Mouse (Mus musculus) intestine, embryonic 14.5 days (tissue): Measurements from ENCODE around the gene Stat4. TPM values are rescaled to one million over a fixed set of nuclear protein-coding genes. Genes with fewer than 3 reads are reported as not detected.

Experiments used
- ATAC-seq: fragments of 200-750 bp; cut with Nextera tagmentation; replicated peaks from 2 replicates; pipeline ENCODE4 v1.8.0; 2017; ENCODE audit warnings: low read depth, moderate number of reproducible peaks, moderate TSS enrichment, moderate library complexity; ENCODE audit not compliant: low FRiP score, low TSS enrichment
- DNase-seq: peaks from one replicate; pipeline ENCODE4 v3.0.0-alpha.2; 2018; ENCODE audit warnings: low spot score
- H3K27ac ChIP-seq: fragments of 300-500 bp; sonication (generic); 2 replicates; pipeline ENCODE4 v1.5.1; 2014; ENCODE audit warnings: low read depth, mild to moderate bottlenecking, control low read depth
- H3K27me3 ChIP-seq: fragments of 300-500 bp; sonication (generic); replicated peaks from 2 replicates; pipeline ENCODE4 v1.6.1; 2014; ENCODE audit warnings: low read length, control low read depth; ENCODE audit not compliant: control insufficient read depth, insufficient read depth
- H3K36me3 ChIP-seq: fragments of 300-500 bp; sonication (generic); 2 replicates; pipeline ENCODE4 v1.6.1; 2014; ENCODE audit warnings: low read length, control low read depth; ENCODE audit not compliant: control insufficient read depth, insufficient read depth
- H3K4me1 ChIP-seq: fragments of 300-500 bp; sonication (generic); replicated peaks from 2 replicates; pipeline ENCODE4 v1.6.1; 2014; ENCODE audit warnings: low read length, control low read depth, mixed read lengths; ENCODE audit not compliant: control insufficient read depth, insufficient read depth
- H3K4me2 ChIP-seq: fragments of 300-500 bp; sonication (generic); 2 replicates; pipeline ENCODE4 v1.6.1; 2014; ENCODE audit warnings: low read length
- H3K4me3 ChIP-seq: fragments of 300-500 bp; sonication (generic); 2 replicates; pipeline ENCODE4 v1.5.1; 2014; ENCODE audit warnings: low read depth, low read length, control low read depth, mixed read lengths
- H3K9ac ChIP-seq: fragments of 300-500 bp; sonication (generic); 2 replicates; pipeline ENCODE4 v1.6.1; 2014; ENCODE audit warnings: mild to moderate bottlenecking, low read length
- H3K9me3 ChIP-seq: fragments of 300-500 bp; sonication (generic); 2 replicates; pipeline ENCODE4 v1.6.1; 2016; ENCODE audit warnings: low read length, control low read depth; ENCODE audit not compliant: control insufficient read depth
- WGBS: fragments of 180-500 bp; shearing (Covaris S2); extraction: QIAGEN DNeasy Blood & Tissue Kit; methylation state at CpG from one replicate; pipeline ENCODE4 v1.1.7; 2014; 5-methylcytosine and 5-hydroxymethylcytosine counted together
- polyA plus RNA-seq: library from polyadenylated mRNA; unstranded; fragments of >200 nt; fragmentation: Nextera tagmentation; extraction: Ambion mirVana; gene quantifications from 2 replicates; pipeline ENCODE4 v1.2.1, GENCODE M21; 2014

The Stat4 gene
- polyA plus RNA-seq, 1 experiment from 2014 or later = 2.4 TPM

DNA sequence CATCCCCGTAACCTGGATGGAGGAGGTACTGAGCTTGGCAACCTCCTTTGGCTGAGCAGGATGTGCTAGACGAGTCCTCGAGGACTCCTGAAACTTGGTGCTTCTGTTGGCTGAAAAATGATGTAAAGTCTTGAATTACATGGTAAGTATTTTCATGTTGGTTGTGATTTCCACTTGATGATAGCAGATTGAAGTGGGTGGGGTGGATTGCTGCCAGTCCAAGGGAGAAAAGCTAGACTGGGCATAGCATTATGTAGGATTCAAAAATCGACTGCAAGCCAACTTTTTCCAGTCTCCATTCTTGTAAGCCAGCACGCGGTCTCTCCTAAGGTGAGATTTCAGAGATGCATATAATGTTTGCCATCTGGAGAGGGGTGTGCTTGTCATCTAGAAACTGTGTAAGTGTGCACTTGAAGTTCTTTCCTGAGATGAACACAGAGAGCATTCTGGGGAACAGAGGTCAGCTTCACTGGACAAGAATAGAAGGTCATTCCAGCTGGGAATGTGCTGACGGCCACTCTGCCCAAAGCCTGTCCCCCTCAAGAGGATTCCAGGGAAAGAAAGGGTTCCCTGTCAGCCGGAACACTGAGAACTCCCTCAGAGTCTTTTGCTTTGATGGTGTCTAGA is 5.1 kb downstream of the Stat4 start:
- Histone ChIP-seq H3K4me2 (no peak overlapping the region), H3K4me1 (peaks cover 11% of the 10 kb centered on the region; the same call in 1 of the 2 replicates), H3K9ac (no peak overlapping the region)

DNA sequence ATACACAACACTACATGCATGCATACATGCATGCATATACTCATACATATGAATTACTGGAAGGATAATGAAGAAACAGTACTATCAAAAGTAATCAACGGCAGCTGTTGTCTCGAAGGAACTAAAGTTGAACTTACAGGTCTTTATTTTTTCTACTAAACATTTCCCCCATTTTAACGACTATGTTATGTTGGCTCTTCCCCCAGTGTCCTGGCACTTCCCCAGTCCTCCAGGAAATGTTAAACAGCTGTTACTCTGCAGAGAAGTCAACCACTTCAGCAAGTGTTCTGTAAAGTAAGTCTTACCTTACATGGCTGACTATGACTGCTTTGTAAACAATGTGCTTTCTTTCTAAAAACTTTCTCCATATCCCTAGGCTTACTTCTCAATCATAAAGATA is 9.1 kb downstream of the Stat4 start:
- WGBS = 44% methylated on average over 3 of the region's 3 CpGs
- Histone ChIP-seq H3K27ac (peak overlapping the region; percentile 14; the same call in 1 of the 2 replicates), H3K9me3 (no peaks in the 10 kb centered on the region), H3K4me3 (no peak overlapping the region), H3K36me3 (no peaks in the 10 kb centered on the region), H3K4me1 (peaks cover 15% of the 10 kb centered on the region; the same call in 1 of the 2 replicates), H3K27me3 (no peaks in the 10 kb centered on the region), H3K4me2 (no peak overlapping the region), H3K9ac (no peak overlapping the region)
- peak; percentile 47 for DNase-seq
- no peak for ATAC-seq

More for the DNA sequence above, 5.1 kb downstream of the Stat4 start:
- Histone ChIP-seq H3K4me3 (no peak overlapping the region), H3K27ac (no peak overlapping the region), H3K36me3 (no peaks in the 10 kb centered on the region), H3K27me3 (no peaks in the 10 kb centered on the region), H3K9me3 (no peaks in the 10 kb centered on the region)
- ATAC-seq (no peak), DNase-seq (peak; percentile 45)
- WGBS = 84% methylated on average over 8 of the region's 8 CpGs

DNA sequence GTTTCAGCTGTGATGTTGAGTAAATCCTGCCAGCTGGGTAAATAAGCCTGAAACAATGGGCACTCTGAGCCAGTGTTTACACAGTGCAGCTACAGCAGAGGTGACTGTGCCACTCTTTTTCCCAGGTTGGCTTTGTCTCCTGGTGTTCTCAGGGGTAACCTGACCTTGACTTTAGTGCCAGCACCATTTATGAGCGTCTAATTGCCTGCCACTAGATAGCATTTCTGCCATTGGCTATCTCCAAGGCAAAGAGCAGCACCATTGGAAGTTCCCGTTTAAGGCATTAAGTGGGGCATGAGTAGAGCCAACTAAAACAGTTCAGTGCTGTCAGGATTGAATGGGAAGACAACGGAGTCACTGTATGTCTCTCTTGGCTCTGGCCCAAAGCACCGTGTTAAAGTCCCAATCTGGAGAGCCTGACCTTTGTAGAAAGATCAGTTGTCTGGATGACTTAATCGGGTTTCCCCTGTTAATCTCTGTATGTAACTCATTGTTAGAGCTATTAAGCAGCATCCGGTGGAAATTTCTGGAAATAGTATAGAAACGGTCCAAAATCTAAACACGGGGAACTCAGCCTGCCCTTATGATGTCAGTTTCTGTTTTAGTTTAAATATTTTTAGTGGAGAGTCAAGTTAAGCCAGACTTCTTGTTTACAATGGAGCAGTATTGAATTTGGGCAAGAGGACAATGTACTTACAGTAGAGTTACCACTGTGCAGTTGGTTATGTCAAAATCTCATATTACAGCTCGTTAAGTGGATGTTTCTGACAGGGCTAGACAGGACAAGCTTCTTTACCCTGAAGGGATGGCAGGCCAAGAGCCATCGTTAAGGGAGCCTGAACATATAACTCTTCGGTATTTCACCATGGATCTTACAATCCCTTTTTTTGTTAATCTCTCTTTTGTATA is 10.1 kb downstream of the Stat4 start:
- ATAC-seq (peak; percentile 87), DNase-seq (peak; percentile 59)
- Histone ChIP-seq H3K27ac (peak overlapping the region; percentile 14), H3K4me2 (peak overlapping the region; percentile 5; the same call in 1 of the 2 replicates), H3K27me3 (no peaks in the 10 kb centered on the region), H3K4me3 (no peak overlapping the region), H3K9me3 (no peaks in the 10 kb centered on the region), H3K36me3 (no peaks in the 10 kb centered on the region), H3K4me1 (peaks cover 15% of the 10 kb centered on the region; the same call in 1 of the 2 replicates), H3K9ac (no peak overlapping the region)
- WGBS = 42% methylated on average over 11 of the region's 11 CpGs

DNA sequence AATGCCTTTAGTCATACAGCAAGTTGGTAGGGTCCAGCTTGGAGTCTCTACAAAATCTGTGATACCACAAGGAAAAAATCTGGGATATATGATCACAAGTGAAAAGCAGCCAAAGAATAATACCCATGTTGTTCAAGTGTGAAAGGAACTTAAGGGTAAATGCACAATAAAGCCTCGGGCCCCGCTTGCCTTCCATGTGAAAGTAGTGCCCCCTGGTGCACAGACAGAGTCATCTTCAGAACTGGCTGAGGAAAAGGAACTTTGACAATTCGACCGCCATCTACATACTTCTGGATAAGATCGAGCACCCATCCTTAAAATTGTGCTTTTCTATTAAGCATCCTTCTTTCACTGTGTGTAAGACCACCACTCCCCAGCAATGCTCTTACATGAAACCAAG is 11.6 kb downstream of the Stat4 start:
- ATAC-seq (no peak), DNase-seq (no peak)
- no peak overlapping the region for H3K9ac ChIP-seq
- H3K4me1 ChIP-seq = peaks cover 15% of the 10 kb centered on the region; the same call in 1 of the 2 replicates
- H3K4me2 ChIP-seq = no peak overlapping the region
- H3K9me3 ChIP-seq = no peaks in the 10 kb centered on the region
- no peaks in the 10 kb centered on the region for H3K27me3 ChIP-seq
- H3K36me3 ChIP-seq = no peaks in the 10 kb centered on the region
- no peak overlapping the region for H3K27ac ChIP-seq
- 60% methylated on average over 5 of the region's 5 CpGs for WGBS
- no peak overlapping the region for H3K4me3 ChIP-seq

DNA sequence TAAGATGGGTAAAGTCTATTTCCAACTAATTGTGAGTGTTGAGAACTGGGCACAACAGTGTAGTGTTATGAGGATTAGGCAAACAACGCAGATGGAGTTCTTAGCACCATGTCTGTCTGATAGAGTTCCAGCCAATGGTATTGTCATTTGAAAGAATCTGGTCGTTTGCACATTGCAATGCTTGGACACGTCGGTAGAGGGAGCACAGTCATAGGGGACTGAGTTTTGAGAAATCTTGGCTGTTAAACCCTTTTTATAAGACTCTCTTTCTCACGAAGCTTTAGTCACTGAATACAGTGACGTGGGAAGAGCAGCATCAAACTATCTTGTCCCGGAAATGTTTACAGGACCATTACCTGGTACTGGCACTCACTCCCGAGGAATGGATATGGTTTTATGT is 17.1 kb downstream of the Stat4 start:
- no peak overlapping the region for H3K4me2 ChIP-seq
- no peak overlapping the region for H3K4me3 ChIP-seq
- no peak overlapping the region for H3K27ac ChIP-seq
- no peak overlapping the region for H3K9ac ChIP-seq
- no peaks in the 10 kb centered on the region for H3K27me3 ChIP-seq
- no peak for ATAC-seq
- 23% methylated on average over 8 of the region's 8 CpGs for WGBS
- peak; percentile 89 for DNase-seq
- peaks cover 4% of the 10 kb centered on the region; the same call in 1 of the 2 replicates for H3K4me1 ChIP-seq
- no peaks in the 10 kb centered on the region for H3K9me3 ChIP-seq
- H3K36me3 ChIP-seq = no peaks in the 10 kb centered on the region

DNA sequence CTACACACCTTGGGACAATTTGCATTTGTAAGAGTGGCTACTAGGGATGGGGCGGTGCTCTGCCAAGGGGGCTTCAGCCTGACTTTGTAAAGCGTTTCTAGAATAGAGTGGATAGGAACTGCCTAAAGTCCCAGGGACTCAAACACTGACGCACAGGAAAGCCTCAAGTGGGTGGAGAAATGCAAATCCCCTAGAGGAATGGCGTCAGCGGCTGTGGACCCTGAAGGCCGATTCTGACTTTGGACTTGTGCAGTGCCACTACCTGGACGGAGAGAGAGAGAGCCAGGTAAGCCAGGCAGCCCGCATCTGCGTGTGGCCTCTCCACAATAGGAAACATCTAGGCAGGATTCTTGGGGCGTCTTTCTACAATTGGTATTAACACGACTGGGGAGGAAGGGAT is 21.5 kb downstream of the Stat4 start:
- Histone ChIP-seq H3K9me3 (no peaks in the 10 kb centered on the region), H3K27ac (no peak overlapping the region), H3K4me1 (peaks cover 4% of the 10 kb centered on the region; the same call in 1 of the 2 replicates), H3K27me3 (no peaks in the 10 kb centered on the region), H3K4me3 (peak overlapping the region; percentile 38), H3K9ac (peak overlapping the region; percentile 17), H3K4me2 (peak overlapping the region; percentile 64), H3K36me3 (no peaks in the 10 kb centered on the region)
- 9% methylated on average over 11 of the region's 11 CpGs for WGBS
- peak; percentile 59 for DNase-seq
- no peak for ATAC-seq

DNA sequence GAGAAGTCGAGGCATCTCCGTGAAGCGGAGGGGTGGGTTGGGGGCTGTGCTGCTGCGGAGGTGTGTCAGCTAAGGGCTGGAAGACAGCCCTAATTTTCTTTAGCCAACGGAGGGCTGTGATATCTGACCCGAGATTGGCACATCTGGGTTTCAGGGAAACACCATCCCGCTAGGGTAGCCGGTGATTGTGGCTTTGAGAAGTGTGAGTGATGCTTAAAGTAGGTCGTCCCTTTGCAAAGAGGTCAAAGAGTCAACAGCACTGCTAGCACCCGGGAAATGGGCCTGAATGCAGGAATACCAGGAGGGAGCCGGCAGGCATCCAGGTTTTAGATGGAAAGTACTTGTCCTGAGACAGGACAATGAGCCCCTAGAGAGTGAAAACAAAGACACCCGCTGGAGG is 22.0 kb downstream of the Stat4 start:
- peak overlapping the region; percentile 17 for H3K9ac ChIP-seq
- ATAC-seq = no peak

DNA sequence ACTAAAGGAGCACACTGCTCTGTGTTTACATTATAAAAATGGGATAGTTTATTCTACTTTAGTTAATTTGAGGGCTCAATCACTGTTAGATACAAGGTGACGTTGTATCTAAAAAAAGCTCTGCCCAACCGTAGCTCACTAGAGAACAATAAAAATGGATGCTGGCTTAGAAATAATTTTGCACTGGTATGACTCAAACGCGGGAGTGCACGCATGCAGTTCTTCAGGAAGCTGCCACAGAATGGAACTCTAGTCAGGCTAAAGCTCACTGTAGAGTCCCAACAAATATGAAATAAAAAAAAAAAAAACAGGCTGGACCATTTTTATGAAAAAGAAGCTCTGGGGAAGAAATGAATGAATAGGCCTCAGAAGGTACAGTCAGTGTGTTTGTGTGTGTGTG is 23.8 kb downstream of the Stat4 start:
- ATAC-seq = no peak

More for the DNA sequence above, 22.0 kb downstream of the Stat4 start:
- peaks cover 4% of the 10 kb centered on the region; the same call in 1 of the 2 replicates for H3K4me1 ChIP-seq
- DNase-seq = no peak
- WGBS = 3% methylated on average over 12 of the region's 12 CpGs
- no peaks in the 10 kb centered on the region for H3K27me3 ChIP-seq
- no peak overlapping the region for H3K27ac ChIP-seq
- H3K4me3 ChIP-seq = peak overlapping the region; percentile 38
- no peaks in the 10 kb centered on the region for H3K36me3 ChIP-seq
- H3K9me3 ChIP-seq = no peaks in the 10 kb centered on the region
- peak overlapping the region; percentile 64 for H3K4me2 ChIP-seq

More for the DNA sequence above, 23.8 kb downstream of the Stat4 start:
- H3K27ac ChIP-seq = no peak overlapping the region
- no peak overlapping the region for H3K4me2 ChIP-seq
- 74% methylated on average over 5 of the region's 5 CpGs for WGBS
- H3K27me3 ChIP-seq = no peaks in the 10 kb centered on the region
- H3K9ac ChIP-seq = no peak overlapping the region
- no peak overlapping the region for H3K4me3 ChIP-seq
- DNase-seq = no peak
- no peaks in the 10 kb centered on the region for H3K36me3 ChIP-seq
- H3K4me1 ChIP-seq = peaks cover 4% of the 10 kb centered on the region; the same call in 1 of the 2 replicates
- H3K9me3 ChIP-seq = no peaks in the 10 kb centered on the region
